Comparison of ENCODE assay signal across 24 mouse cellular contexts in the genomic region with DNA sequence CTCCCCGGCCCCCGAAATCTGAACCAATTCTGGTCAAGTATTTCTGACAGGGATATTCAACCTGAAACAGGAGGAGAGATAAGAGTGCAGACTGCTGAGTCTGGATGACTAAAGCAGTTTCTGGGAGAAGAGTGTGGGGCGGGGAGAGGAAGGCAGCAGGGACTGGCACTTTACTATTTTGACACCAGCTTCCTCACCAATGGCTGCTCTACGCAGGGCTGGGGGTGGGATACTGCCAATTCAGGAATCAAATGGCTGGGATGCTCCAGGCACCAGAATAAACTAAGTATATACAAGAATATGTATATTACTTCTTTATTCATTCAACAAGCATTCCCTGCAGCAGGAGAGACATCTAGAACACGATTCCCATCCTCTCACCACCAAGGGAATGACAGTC. TPM values are rescaled to one million over a fixed set of nuclear protein-coding genes. Genes with fewer than 3 reads are reported as not detected.
DNase-seq lines count a peak whose midpoint lies in the region; ATAC-seq lines count a peak whose summit lies in the region.
"Had no signal": no experiment of that assay in that cellular context is flagged by ENCODE, and none has a peak within 500 bp of the region (broad histone marks: within the 10 kb centered on the region; RNA-seq: fewer than 3 reads in every experiment).

No protein-coding gene starts in this region.

- H3K4me2 ChIP-seq in forebrain, embryonic 11.5 days (ENCODE audit: low read depth, low read length, severe bottlenecking): no peak overlapping the region
- H3K4me2 ChIP-seq in forebrain, embryonic 14.5 days (ENCODE audit: low read length): no peak overlapping the region
- no peak overlapping the region for H3K4me2 ChIP-seq in midbrain, embryonic 11.5 days
- no peak overlapping the region for H3K4me2 ChIP-seq in forebrain, embryonic 13.5 days
- no peak overlapping the region for H3K4me2 ChIP-seq in midbrain, embryonic 15.5 days
- no peak overlapping the region for H3K4me2 ChIP-seq in intestine, embryonic 15.5 days (replicated peaks)
- H3K4me2 ChIP-seq: embryonic facial prominence, embryonic 15.5 days; heart, embryonic 13.5 days had no signal

- peaks cover 31% of the 10 kb centered on the region for H3K4me1 ChIP-seq in forebrain, embryonic 11.5 days (replicated peaks; ENCODE audit: control insufficient read depth, insufficient read depth, low read length)
- peaks cover 27% of the 10 kb centered on the region for H3K4me1 ChIP-seq in forebrain, embryonic 14.5 days (ENCODE audit: control insufficient read depth, insufficient read depth, low read length)
- peaks cover 50% of the 10 kb centered on the region for H3K4me1 ChIP-seq in midbrain, embryonic 10.5 days
- peaks cover 27% of the 10 kb centered on the region for H3K4me1 ChIP-seq in midbrain, embryonic 11.5 days (ENCODE audit: control insufficient read depth, insufficient read depth, low read length)
- H3K4me1 ChIP-seq in forebrain, embryonic 13.5 days: peaks cover 44% of the 10 kb centered on the region
- peaks cover 34% of the 10 kb centered on the region for H3K4me1 ChIP-seq in midbrain, embryonic 15.5 days
- H3K4me1 ChIP-seq in intestine, embryonic 15.5 days (replicated peaks): no peaks in the 10 kb centered on the region

- WGBS in forebrain, embryonic 11.5 days: 86% methylated on average over 5 of the region's 5 CpGs
- WGBS in forebrain, embryonic 14.5 days: 76% methylated on average over 5 of the region's 5 CpGs
- 85% methylated on average over 5 of the region's 5 CpGs for WGBS in midbrain, embryonic 10.5 days
- 88% methylated on average over 5 of the region's 5 CpGs for WGBS in midbrain, embryonic 11.5 days
- 81% methylated on average over 5 of the region's 5 CpGs for WGBS in forebrain, embryonic 13.5 days
- WGBS in midbrain, embryonic 15.5 days: 83% methylated on average over 5 of the region's 5 CpGs
- 93% methylated on average over 5 of the region's 5 CpGs for WGBS in intestine, embryonic 15.5 days

- H3K9me3 ChIP-seq in forebrain, embryonic 11.5 days (ENCODE audit: control insufficient read depth, low read length): no peaks in the 10 kb centered on the region
- no peaks in the 10 kb centered on the region for H3K9me3 ChIP-seq in forebrain, embryonic 14.5 days (replicated peaks; ENCODE audit: control insufficient read depth, low read length)
- H3K9me3 ChIP-seq in midbrain, embryonic 10.5 days (replicated peaks): no peaks in the 10 kb centered on the region
- H3K9me3 ChIP-seq in midbrain, embryonic 11.5 days (ENCODE audit: control insufficient read depth, low read length): no peaks in the 10 kb centered on the region
- H3K9me3 ChIP-seq in forebrain, embryonic 13.5 days (replicated peaks): no peaks in the 10 kb centered on the region
- H3K9me3 ChIP-seq in midbrain, embryonic 15.5 days: no peaks in the 10 kb centered on the region
- no peaks in the 10 kb centered on the region for H3K9me3 ChIP-seq in intestine, embryonic 15.5 days
- H3K9me3 ChIP-seq: embryonic facial prominence, embryonic 15.5 days; heart, embryonic 13.5 days; limb, embryonic 10.5 days had no signal

- no peak overlapping the region; the same call in 1 of the 2 replicates for H3K9ac ChIP-seq in forebrain, embryonic 11.5 days (ENCODE audit: low read length)
- no peak overlapping the region for H3K9ac ChIP-seq in forebrain, embryonic 14.5 days (ENCODE audit: low read length)
- no peak overlapping the region for H3K9ac ChIP-seq in midbrain, embryonic 11.5 days (ENCODE audit: low read length)
- H3K9ac ChIP-seq in forebrain, embryonic 13.5 days: no peak overlapping the region
- H3K9ac ChIP-seq in midbrain, embryonic 15.5 days: no peak overlapping the region
- H3K9ac ChIP-seq in intestine, embryonic 15.5 days: no peak overlapping the region
- H3K9ac ChIP-seq: embryonic facial prominence, embryonic 15.5 days; heart, embryonic 13.5 days; liver, postnatal 0 days had no signal

- ATAC-seq in forebrain, embryonic 11.5 days (replicated peaks; ENCODE audit: low FRiP score): no peak
- ATAC-seq in forebrain, embryonic 14.5 days: no peak
- no peak for ATAC-seq in midbrain, embryonic 11.5 days (ENCODE audit: low FRiP score)
- no peak for ATAC-seq in forebrain, embryonic 13.5 days
- no peak for ATAC-seq in midbrain, embryonic 15.5 days (replicated peaks)
- ATAC-seq in intestine, embryonic 15.5 days: no peak
- ATAC-seq: CD4-positive, CD25-positive, alpha-beta regulatory T cell, adult 4 months; inflammation-experienced regulatory T-cells, adult 6 months; liver, postnatal 0 days; Patski had no signal

- DNase-seq in forebrain, embryonic 11.5 days (ENCODE audit: low spot score): no peak
- DNase-seq in forebrain, embryonic 14.5 days (ENCODE audit: low spot score): no peak
- DNase-seq in midbrain, embryonic 10.5 days (ENCODE audit: low spot score): no peak
- DNase-seq in midbrain, embryonic 11.5 days (ENCODE audit: low spot score, missing footprints): no peak
- DNase-seq in kidney, postnatal 14 days: no peak
- DNase-seq: adrenal gland, postnatal 14 days; cerebellum, adult 11 months; cerebellum, postnatal 25 days; embryo, embryonic 11 days; gastrocnemius, adult 2 months; kidney, adult 9 months; kidney, postnatal 36 days; liver, postnatal 0 days; lung, postnatal 10 days had no signal

- H3K4me3 ChIP-seq in forebrain, embryonic 11.5 days (ENCODE audit: low read depth, low read length): no peak overlapping the region
- no peak overlapping the region for H3K4me3 ChIP-seq in forebrain, embryonic 14.5 days (ENCODE audit: low read depth, low read length)
- no peak overlapping the region for H3K4me3 ChIP-seq in midbrain, embryonic 10.5 days
- H3K4me3 ChIP-seq in midbrain, embryonic 11.5 days (ENCODE audit: low read depth, low read length): no peak overlapping the region
- no peak overlapping the region for H3K4me3 ChIP-seq in forebrain, embryonic 13.5 days
- H3K4me3 ChIP-seq in midbrain, embryonic 15.5 days: no peak overlapping the region
- H3K4me3 ChIP-seq in intestine, embryonic 15.5 days (replicated peaks): no peak overlapping the region
- H3K4me3 ChIP-seq: embryonic facial prominence, embryonic 15.5 days; gastrocnemius, adult 2 months; heart, embryonic 13.5 days; limb, embryonic 10.5 days; myocyte had no signal

- peaks cover under 1% of the 10 kb centered on the region; the same call in 1 of the 2 replicates for H3K36me3 ChIP-seq in forebrain, embryonic 11.5 days (ENCODE audit: control insufficient read depth, insufficient read depth, low read length)
- peaks cover 27% of the 10 kb centered on the region for H3K36me3 ChIP-seq in forebrain, embryonic 14.5 days (ENCODE audit: control insufficient read depth, insufficient read depth, low read length)
- H3K36me3 ChIP-seq in midbrain, embryonic 10.5 days: peaks cover 47% of the 10 kb centered on the region
- peaks cover under 1% of the 10 kb centered on the region; the same call in 1 of the 2 replicates for H3K36me3 ChIP-seq in midbrain, embryonic 11.5 days (ENCODE audit: control insufficient read depth, insufficient read depth, low read length)
- peaks cover 33% of the 10 kb centered on the region for H3K36me3 ChIP-seq in forebrain, embryonic 13.5 days (ENCODE audit: poor library complexity, severe bottlenecking)
- 0 out of 2 replicates have a peak, but pooled peaks cover 4% of the 10 kb centered on the region for H3K36me3 ChIP-seq in midbrain, embryonic 15.5 days (replicated peaks)
- H3K36me3 ChIP-seq in intestine, embryonic 15.5 days: no peaks in the 10 kb centered on the region; the same call in 1 of the 2 replicates
- H3K36me3 ChIP-seq: limb, embryonic 10.5 days had no signal

- H3K27ac ChIP-seq in forebrain, embryonic 11.5 days (ENCODE audit: low read depth, low read length): peak overlapping the region; percentile 99
- H3K27ac ChIP-seq in forebrain, embryonic 14.5 days (ENCODE audit: low read depth, low read length): no peak overlapping the region; the same call in 1 of the 2 replicates
- H3K27ac ChIP-seq in midbrain, embryonic 10.5 days (replicated peaks): peak overlapping the region; percentile 90
- no peak overlapping the region for H3K27ac ChIP-seq in midbrain, embryonic 11.5 days (ENCODE audit: low read depth, low read length)
- peak overlapping the region; percentile 97 for H3K27ac ChIP-seq in forebrain, embryonic 13.5 days
- peak overlapping the region; percentile 91; the same call in 1 of the 2 replicates for H3K27ac ChIP-seq in midbrain, embryonic 15.5 days
- H3K27ac ChIP-seq in intestine, embryonic 15.5 days: no peak overlapping the region
- H3K27ac ChIP-seq: embryonic facial prominence, embryonic 15.5 days; gastrocnemius, adult 2 months; heart, embryonic 13.5 days had no signal

- H3K27me3 ChIP-seq in forebrain, embryonic 11.5 days (ENCODE audit: control insufficient read depth, insufficient read depth, low read length): no peaks in the 10 kb centered on the region
- no peaks in the 10 kb centered on the region for H3K27me3 ChIP-seq in forebrain, embryonic 14.5 days (replicated peaks; ENCODE audit: control insufficient read depth, insufficient read depth, low read length)
- 0 out of 2 replicates have a peak, but pooled peaks cover 3% of the 10 kb centered on the region for H3K27me3 ChIP-seq in midbrain, embryonic 10.5 days (ENCODE audit: low read depth, poor library complexity, severe bottlenecking)
- no peaks in the 10 kb centered on the region for H3K27me3 ChIP-seq in midbrain, embryonic 11.5 days (ENCODE audit: control insufficient read depth, insufficient read depth, low read length)
- no peaks in the 10 kb centered on the region for H3K27me3 ChIP-seq in forebrain, embryonic 13.5 days
- no peaks in the 10 kb centered on the region for H3K27me3 ChIP-seq in midbrain, embryonic 15.5 days (replicated peaks)
- H3K27me3 ChIP-seq in intestine, embryonic 15.5 days (replicated peaks): no peaks in the 10 kb centered on the region
- H3K27me3 ChIP-seq: embryonic facial prominence, embryonic 15.5 days; heart, embryonic 13.5 days; Patski had no signal

RNA-seq across cellular contexts. Expression of a gene that starts 29.3 kb away (rescaled TPM):
- polyA plus RNA-seq in forebrain, embryonic 11.5 days (2014; fragmentation: Nextera tagmentation; extraction: Ambion mirVana): 107 and 110 TPM in 2 replicates
- polyA plus RNA-seq in forebrain, embryonic 14.5 days (2014; fragmentation: Nextera tagmentation; extraction: Ambion mirVana): 83.2 and 86.7 TPM in 2 replicates
- 105 and 118 TPM in 2 replicates for polyA plus RNA-seq in midbrain, embryonic 10.5 days (2016; fragmentation: Nextera tagmentation; extraction: Ambion mirVana)
- polyA plus RNA-seq in midbrain, embryonic 11.5 days (2014; fragmentation: Nextera tagmentation; extraction: Ambion mirVana): 116 and 122 TPM in 2 replicates
- polyA plus RNA-seq in forebrain, embryonic 13.5 days (2015; fragmentation: Nextera tagmentation; extraction: Ambion mirVana): 76.0 and 80.6 TPM in 2 replicates
- 68.2 and 68.6 TPM in 2 replicates for polyA plus RNA-seq in midbrain, embryonic 15.5 days (2015; fragmentation: Nextera tagmentation; extraction: Ambion mirVana)
- polyA plus RNA-seq in intestine, embryonic 15.5 days (2015; fragmentation: Nextera tagmentation; extraction: Ambion mirVana): 118 and 122 TPM in 2 replicates

Comparison
In these comparisons a context has a peak if more than half of its experiments do, and no peak if none do; other contexts are left out.
1. H3K27ac ChIP-seq: peak in forebrain, embryonic 11.5 days (single experiment), midbrain, embryonic 10.5 days (single experiment), forebrain, embryonic 13.5 days (single experiment) and midbrain, embryonic 15.5 days (single experiment); none in forebrain, embryonic 14.5 days (single experiment), midbrain, embryonic 11.5 days (single experiment) and intestine, embryonic 15.5 days (single experiment).